Mouse (Mus musculus) MEL (cell line): Measurements from ENCODE around the gene Tmem104. TPM values are rescaled to one million over a fixed set of nuclear protein-coding genes. Genes with fewer than 3 reads are reported as not detected.

ENCODE experiments used
- DNase-seq: peaks from one replicate; pipeline ENCODE4 v3.0.0; 2011; ENCODE audit warnings: low read depth, low spot score
- H3K27ac ChIP-seq: 2 replicates; pipeline ENCODE4 v1.5.1; 2012; ENCODE audit warnings: low read depth, mild to moderate bottlenecking, control low read depth, low read length, moderate library complexity; ENCODE audit not compliant: control insufficient read depth
- H3K27me3 ChIP-seq, 2 experiments: fragments of 150-350 bp in 1 of 2; sonication (generic) in 1 of 2; 2 replicates each; pipeline ENCODE4 v1.6.1; 2012; ENCODE audit warnings: low read length in 2 of 2, mild to moderate bottlenecking in 2 of 2, improper control_type of control experiment in 1 of 2, moderate library complexity in 1 of 2; ENCODE audit not compliant: insufficient read depth in 2 of 2, control insufficient read depth in 1 of 2
- H3K36me3 ChIP-seq, 2 experiments: 2 replicates each; pipeline ENCODE4 v1.6.1; 2012 to 2014; ENCODE audit warnings: low read length in 2 of 2, improper control_type of control experiment in 1 of 2, inconsistent platforms in 1 of 2, mild to moderate bottlenecking in 1 of 2; ENCODE audit not compliant: insufficient read depth in 2 of 2, control insufficient read depth in 1 of 2
- H3K4me1 ChIP-seq, 2 experiments: fragments of 150-350 bp in 1 of 2; sonication (generic) in 1 of 2; 2 replicates each; pipeline ENCODE4 v1.6.1; 2012; ENCODE audit warnings: low read length in 2 of 2, improper control_type of control experiment in 1 of 2, mild to moderate bottlenecking in 1 of 2; ENCODE audit not compliant: insufficient read depth in 2 of 2, control insufficient read depth in 1 of 2
- H3K4me3 ChIP-seq, 2 experiments: fragments of 150-350 bp in 1 of 2; sonication (generic) in 1 of 2; 2 replicates each; pipeline ENCODE4 v1.5.1; 2012; ENCODE audit warnings: low read depth in 2 of 2, low read length in 2 of 2, mild to moderate bottlenecking in 2 of 2, moderate library complexity in 2 of 2, control low read depth in 1 of 2, improper control_type of control experiment in 1 of 2; ENCODE audit not compliant: control insufficient read depth in 1 of 2, insufficient read depth in 1 of 2
- H3K79me2 ChIP-seq: 2 replicates; pipeline ENCODE4 v1.6.1; 2012; ENCODE audit warnings: mild to moderate bottlenecking, low read length, moderate library complexity; ENCODE audit not compliant: control insufficient read depth, poor library complexity, insufficient read depth
- H3K9ac ChIP-seq: 2 replicates; pipeline ENCODE4 v1.6.1; 2012; ENCODE audit warnings: low read depth, mild to moderate bottlenecking, control low read depth, low read length, moderate library complexity; ENCODE audit not compliant: control insufficient read depth, poor library complexity, severe bottlenecking
- H3K9me3 ChIP-seq: fragments of 150-350 bp; sonication (generic); replicated peaks from 2 replicates; pipeline ENCODE4 v1.6.1; 2012; ENCODE audit warnings: mild to moderate bottlenecking, low read length, improper control_type of control experiment, moderate library complexity; ENCODE audit not compliant: insufficient read depth
- E2F4 ChIP-seq: IDR thresholded peaks from 2 replicates; pipeline ENCODE4 v1.6.1; 2011; ENCODE audit warnings: low read depth, low read length, improper control_type of control experiment, borderline replicate concordance
- ELF1 ChIP-seq: IDR thresholded peaks from 2 replicates; pipeline ENCODE4 v1.6.1; 2014; ENCODE audit warnings: low read depth, mild to moderate bottlenecking, inconsistent platforms, low read length, improper control_type of control experiment, moderate library complexity
- ETS1 ChIP-seq: IDR thresholded peaks from 2 replicates; pipeline ENCODE4 v1.6.1; 2012; ENCODE audit warnings: low read depth, mild to moderate bottlenecking, inconsistent platforms, low read length, improper control_type of control experiment, moderate library complexity
- GABPA ChIP-seq: IDR thresholded peaks from 2 replicates; pipeline ENCODE4 v1.6.1; 2012; ENCODE audit warnings: low read depth, mild to moderate bottlenecking, inconsistent platforms, low read length, improper control_type of control experiment, moderate library complexity
- HCFC1 ChIP-seq: IDR thresholded peaks from 2 replicates; pipeline ENCODE4 v1.6.1; 2012; ENCODE audit warnings: low read depth, mild to moderate bottlenecking, inconsistent platforms, low read length, improper control_type of control experiment, moderate library complexity
- KAT2A ChIP-seq: conservative IDR thresholded peaks from 2 replicates; pipeline ENCODE4 v1.6.1; 2012; ENCODE audit warnings: low read depth, low read length, improper control_type of control experiment, inconsistent platforms
- MAX ChIP-seq: IDR thresholded peaks from 2 replicates; pipeline ENCODE4 v1.6.1; 2011; ENCODE audit warnings: low read length, improper control_type of control experiment
- MAZ ChIP-seq: IDR thresholded peaks from 2 replicates; pipeline ENCODE4 v1.6.1; 2012; ENCODE audit warnings: low read depth, mild to moderate bottlenecking, inconsistent platforms, low read length, improper control_type of control experiment
- MEF2A ChIP-seq: IDR thresholded peaks from 2 replicates; pipeline ENCODE4 v1.6.1; 2014; ENCODE audit warnings: low read depth, mild to moderate bottlenecking, inconsistent platforms, low read length, improper control_type of control experiment; ENCODE audit not compliant: poor library complexity, insufficient replicate concordance, severe bottlenecking; ENCODE audit errors: extremely low read depth
- MYB ChIP-seq: IDR thresholded peaks from 2 replicates; pipeline ENCODE4 v1.6.1; 2011; ENCODE audit warnings: mild to moderate bottlenecking, low read depth, low read length, improper control_type of control experiment
- MYC ChIP-seq: IDR thresholded peaks from 2 replicates; pipeline ENCODE4 v1.6.1; 2011; ENCODE audit warnings: low read depth, mild to moderate bottlenecking, low read length, improper control_type of control experiment, moderate library complexity
- NRF1 ChIP-seq: IDR thresholded peaks from 2 replicates; pipeline ENCODE4 v1.6.1; 2014; ENCODE audit warnings: low read depth, mild to moderate bottlenecking, inconsistent platforms, low read length, improper control_type of control experiment, moderate library complexity; ENCODE audit not compliant: poor library complexity, insufficient read depth, severe bottlenecking
- POLR2A ChIP-seq, 2 experiments: IDR thresholded peaks; 2 replicates each; pipeline ENCODE4 v1.6.1; 2011 to 2012; ENCODE audit warnings: low read length in 2 of 2, mild to moderate bottlenecking in 2 of 2, control low read depth in 1 of 2, improper control_type of control experiment in 1 of 2, low read depth in 1 of 2, moderate library complexity in 1 of 2; ENCODE audit not compliant: control insufficient read depth in 1 of 2, insufficient read depth in 1 of 2, poor library complexity in 1 of 2
- POLR2AphosphoS5 ChIP-seq: IDR thresholded peaks from 2 replicates; pipeline ENCODE4 v1.6.1; 2012; ENCODE audit warnings: low read depth, borderline replicate concordance, mild to moderate bottlenecking, inconsistent platforms, low read length, moderate library complexity, mixed read lengths
- RAD21 ChIP-seq: IDR thresholded peaks from 2 replicates; pipeline ENCODE4 v1.6.1; 2011; ENCODE audit warnings: mild to moderate bottlenecking, low read depth, low read length, improper control_type of control experiment
- SIN3A ChIP-seq: IDR thresholded peaks from 2 replicates; pipeline ENCODE4 v1.6.1; 2012; ENCODE audit warnings: low read length, improper control_type of control experiment, inconsistent platforms
- TBP ChIP-seq: IDR thresholded peaks from 2 replicates; pipeline ENCODE4 v1.8.0; 2011; ENCODE audit warnings: low read depth, low read length, improper control_type of control experiment
- TCF12 ChIP-seq: IDR thresholded peaks from 2 replicates; pipeline ENCODE4 v1.6.1; 2014; ENCODE audit warnings: low read depth, mild to moderate bottlenecking, inconsistent platforms, low read length, improper control_type of control experiment, moderate library complexity
- USF2 ChIP-seq, 2 experiments: IDR thresholded peaks; 2 replicates each; pipeline ENCODE4 v1.6.1; 2011 to 2012; ENCODE audit warnings: improper control_type of control experiment in 2 of 2, low read length in 2 of 2, borderline replicate concordance in 1 of 2, inconsistent platforms in 1 of 2, low read depth in 1 of 2, mild to moderate bottlenecking in 1 of 2; ENCODE audit not compliant: insufficient read depth in 1 of 2
- ZNF384 ChIP-seq: IDR thresholded peaks from 2 replicates; pipeline ENCODE4 v1.6.1; 2012; ENCODE audit warnings: low read depth, mild to moderate bottlenecking, inconsistent platforms, low read length, improper control_type of control experiment
- polyA plus RNA-seq, 2 experiments: library from polyadenylated mRNA; stranded (reverse) in 1 of 2; unstranded in 1 of 2; fragments of >175 nt in 1 of 2; fragments of >200 nt in 1 of 2; gene quantifications; 2 replicates each; pipeline versions ENCODE4 v1.2.1 to v1.2.4; 2012; ENCODE audit warnings: low replicate concordance in 2 of 2, low read depth in 1 of 2; ENCODE audit not compliant: insufficient read length in 2 of 2, insufficient read depth in 1 of 2, missing spikeins in 1 of 2
- total RNA-seq: library from RNA; depleted of rRNA; stranded (reverse); fragments of 300-350 nt; gene quantifications from 2 replicates; pipeline ENCODE4 v1.2.3, GENCODE M21; 2012

Gene Tmem104
- total and polyA plus RNA-seq, 3 experiments = 21.9 to 24.8 TPM; not detected in 1

DNA sequence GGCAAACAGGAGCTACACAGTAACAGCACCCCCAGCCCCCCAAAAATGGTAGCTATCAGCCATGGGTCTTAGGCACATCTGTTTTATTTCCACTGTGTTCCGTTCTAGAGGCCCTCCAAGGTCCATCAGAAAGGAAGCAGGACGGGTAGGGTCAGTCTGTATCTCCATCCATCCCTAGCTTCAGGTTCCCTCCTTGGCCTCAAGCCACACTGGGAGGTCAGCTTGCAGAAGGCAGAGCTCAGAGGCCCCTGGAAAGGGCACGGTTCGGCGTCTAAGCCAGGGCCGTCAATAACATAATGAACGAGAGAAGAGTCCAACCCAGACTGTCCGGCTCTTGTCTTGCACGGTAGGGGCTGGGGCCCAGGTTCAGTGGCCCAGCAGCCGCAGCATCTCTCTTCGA, 80.7 kb downstream of the Tmem104 start:
- H3K9ac ChIP-seq = no peak overlapping the region
- H3K27me3 ChIP-seq = peaks cover 0 to 2% of the 10 kb centered on the region in 2 experiments; a peak in 1 of 4 replicates
- no peak for DNase-seq
- H3K4me3 ChIP-seq = no peak overlapping the region
- H3K4me1 ChIP-seq = no peaks in the 10 kb centered on the region
- no peak for TF ChIP-seq RAD21
- no peak for TF ChIP-seq ETS1
- TF ChIP-seq NRF1 = no peak
- no peak for TF ChIP-seq MYC
- TF ChIP-seq MYB = no peak
- TF ChIP-seq ZNF384 = no peak
- no peak for TF ChIP-seq MAZ
- TF ChIP-seq SIN3A = no peak
- no peak for TF ChIP-seq MAX
- no peak for TF ChIP-seq POLR2AphosphoS5
- TF ChIP-seq POLR2A (IDR thresholded peaks at IDR 0.05; ENCODE audit: control insufficient read depth in 1 of 2, insufficient read depth in 1 of 2, low read depth in 1 of 2, low read length in 2 of 2, poor library complexity in 1 of 2) = no peak
- TF ChIP-seq ELF1 = no peak
- no peak for TF ChIP-seq MEF2A
- TF ChIP-seq GABPA = no peak
- TF ChIP-seq E2F4 = no peak
- TF ChIP-seq USF2 (IDR thresholded peaks at IDR 0.05; ENCODE audit: borderline replicate concordance in 1 of 2, insufficient read depth in 1 of 2, low read depth in 1 of 2, low read length in 2 of 2) = no peak
- no peak for TF ChIP-seq TBP
- no peak for TF ChIP-seq KAT2A
- no peak for TF ChIP-seq HCFC1
- TF ChIP-seq TCF12 = no peak
- H3K36me3 ChIP-seq = no peaks in the 10 kb centered on the region; a peak in 1 of 4 replicates
- no peak overlapping the region for H3K27ac ChIP-seq
- H3K79me2 ChIP-seq = no peaks in the 10 kb centered on the region
- H3K9me3 ChIP-seq = no peaks in the 10 kb centered on the region
